Mouse (Mus musculus): Measurements from ENCODE around the gene Nrp1. TPM values are rescaled to one million over a fixed set of nuclear protein-coding genes. Genes with fewer than 3 reads are reported as not detected.

The Nrp1 gene
- polyA plus RNA-seq, 1 experiment from 2014 or later: 21.4 TPM

GRCm38 (mm10) chr8:128491126-128492067, 133.0 kb downstream of the Nrp1 start:
- DNase-seq (ENCODE audit: low spot score, missing footprints): peak; percentile 96
- peak; percentile 91 for ATAC-seq (ENCODE audit: low FRiP score)
- WGBS: 56% methylated on average over 5 of the region's 5 CpGs
- Histone ChIP-seq H3K36me3 (ENCODE audit: control insufficient read depth, insufficient read depth, low read length) (no peaks in the 10 kb centered on the region), H3K4me1 (ENCODE audit: control insufficient read depth, insufficient read depth, low read length) (peaks cover 7% of the 10 kb centered on the region; the same call in 1 of the 2 replicates), H3K4me3 (ENCODE audit: low read depth, low read length) (no peak overlapping the region), H3K27me3 (ENCODE audit: control insufficient read depth, insufficient read depth, low read length) (no peaks in the 10 kb centered on the region), H3K9me3 (ENCODE audit: control insufficient read depth, low read length) (no peaks in the 10 kb centered on the region), H3K9ac (ENCODE audit: low read length) (no peak overlapping the region), H3K4me2 (no peak overlapping the region), H3K27ac (ENCODE audit: low read depth, low read length) (no peak overlapping the region)

- 93% methylated on average over 3 of the region's 3 CpGs for WGBS
Observed at GRCm38 (mm10) chr8:128493801-128494200, 135.4 kb downstream of the Nrp1 start.

GRCm38 (mm10) chr8:128498836-128499235, 140.4 kb downstream of the Nrp1 start:
- Histone ChIP-seq H3K27ac (ENCODE audit: low read depth, low read length) (no peak overlapping the region), H3K36me3 (ENCODE audit: control insufficient read depth, insufficient read depth, low read length) (no peaks in the 10 kb centered on the region), H3K27me3 (ENCODE audit: control insufficient read depth, insufficient read depth, low read length) (no peaks in the 10 kb centered on the region), H3K9me3 (ENCODE audit: control insufficient read depth, low read length) (no peaks in the 10 kb centered on the region), H3K4me3 (ENCODE audit: low read depth, low read length) (no peak overlapping the region), H3K9ac (ENCODE audit: low read length) (no peak overlapping the region), H3K4me1 (ENCODE audit: control insufficient read depth, insufficient read depth, low read length) (no peaks in the 10 kb centered on the region), H3K4me2 (no peak overlapping the region)
- no peak for ATAC-seq (ENCODE audit: low FRiP score)
- 89% methylated on average over 4 of the region's 4 CpGs for WGBS
- peak; percentile 51 for DNase-seq (ENCODE audit: low spot score, missing footprints)

More at GRCm38 (mm10) chr8:128493801-128494200, 135.4 kb downstream of the Nrp1 start:
- no peaks in the 10 kb centered on the region; the same call in 1 of the 2 replicates for H3K4me1 ChIP-seq (ENCODE audit: control insufficient read depth, insufficient read depth, low read length)
- no peak overlapping the region for H3K27ac ChIP-seq (ENCODE audit: low read depth, low read length)
- no peak overlapping the region for H3K4me2 ChIP-seq
- no peak overlapping the region for H3K9ac ChIP-seq (ENCODE audit: low read length)
- H3K4me3 ChIP-seq (ENCODE audit: low read depth, low read length): no peak overlapping the region
- H3K9me3 ChIP-seq (ENCODE audit: control insufficient read depth, low read length): no peaks in the 10 kb centered on the region
- H3K27me3 ChIP-seq (ENCODE audit: control insufficient read depth, insufficient read depth, low read length): no peaks in the 10 kb centered on the region
- ATAC-seq (ENCODE audit: low FRiP score) (no peak), DNase-seq (ENCODE audit: low spot score, missing footprints) (peak; percentile 60)
- H3K36me3 ChIP-seq (ENCODE audit: control insufficient read depth, insufficient read depth, low read length): no peaks in the 10 kb centered on the region

- DNase-seq (ENCODE audit: low spot score, missing footprints) (no peak), ATAC-seq (ENCODE audit: low FRiP score) (no peak)
- H3K4me2 ChIP-seq: no peak overlapping the region
- no peaks in the 10 kb centered on the region for H3K36me3 ChIP-seq (ENCODE audit: control insufficient read depth, insufficient read depth, low read length)
- H3K9ac ChIP-seq (ENCODE audit: low read length): no peak overlapping the region
- 81% methylated on average over 5 of the region's 5 CpGs for WGBS
- H3K4me1 ChIP-seq (ENCODE audit: control insufficient read depth, insufficient read depth, low read length): no peaks in the 10 kb centered on the region
- no peaks in the 10 kb centered on the region for H3K27me3 ChIP-seq (ENCODE audit: control insufficient read depth, insufficient read depth, low read length)
- H3K4me3 ChIP-seq (ENCODE audit: low read depth, low read length): no peak overlapping the region
- H3K27ac ChIP-seq (ENCODE audit: low read depth, low read length): no peak overlapping the region
- H3K9me3 ChIP-seq (ENCODE audit: control insufficient read depth, low read length): no peaks in the 10 kb centered on the region
Observed at GRCm38 (mm10) chr8:128504136-128504829, 145.9 kb downstream of the Nrp1 start.

- H3K27ac ChIP-seq (ENCODE audit: low read depth, low read length): no peak overlapping the region
- no peaks in the 10 kb centered on the region for H3K4me1 ChIP-seq (ENCODE audit: control insufficient read depth, insufficient read depth, low read length)
- H3K27me3 ChIP-seq (ENCODE audit: control insufficient read depth, insufficient read depth, low read length): no peaks in the 10 kb centered on the region
- H3K4me2 ChIP-seq: no peak overlapping the region
- no peak overlapping the region for H3K4me3 ChIP-seq (ENCODE audit: low read depth, low read length)
- no peaks in the 10 kb centered on the region for H3K36me3 ChIP-seq (ENCODE audit: control insufficient read depth, insufficient read depth, low read length)
- ATAC-seq (ENCODE audit: low FRiP score) (no peak), DNase-seq (ENCODE audit: low spot score, missing footprints) (no peak)
- no peaks in the 10 kb centered on the region for H3K9me3 ChIP-seq (ENCODE audit: control insufficient read depth, low read length)
- no peak overlapping the region for H3K9ac ChIP-seq (ENCODE audit: low read length)
Observed at GRCm38 (mm10) chr8:128505866-128506265, 147.5 kb downstream of the Nrp1 start.

- Histone ChIP-seq H3K27me3 (ENCODE audit: control insufficient read depth, insufficient read depth, low read length) (no peaks in the 10 kb centered on the region), H3K4me3 (ENCODE audit: low read depth, low read length) (no peak overlapping the region), H3K9me3 (ENCODE audit: control insufficient read depth, low read length) (no peaks in the 10 kb centered on the region), H3K9ac (ENCODE audit: low read length) (no peak overlapping the region), H3K4me2 (no peak overlapping the region), H3K36me3 (ENCODE audit: control insufficient read depth, insufficient read depth, low read length) (no peaks in the 10 kb centered on the region), H3K27ac (ENCODE audit: low read depth, low read length) (no peak overlapping the region), H3K4me1 (ENCODE audit: control insufficient read depth, insufficient read depth, low read length) (no peaks in the 10 kb centered on the region)
- no peak for ATAC-seq (ENCODE audit: low FRiP score)
- no peak for DNase-seq (ENCODE audit: low spot score, missing footprints)
Observed at GRCm38 (mm10) chr8:128508723-128509122, 150.3 kb downstream of the Nrp1 start.

GRCm38 (mm10) chr8:128511021-128511420, 152.6 kb downstream of the Nrp1 start:
- no peak overlapping the region for H3K9ac ChIP-seq (ENCODE audit: low read length)
- ATAC-seq (ENCODE audit: low FRiP score) (no peak), DNase-seq (ENCODE audit: low spot score, missing footprints) (no peak)
- H3K36me3 ChIP-seq (ENCODE audit: control insufficient read depth, insufficient read depth, low read length): no peaks in the 10 kb centered on the region
- H3K9me3 ChIP-seq (ENCODE audit: control insufficient read depth, low read length): no peaks in the 10 kb centered on the region
- H3K27me3 ChIP-seq (ENCODE audit: control insufficient read depth, insufficient read depth, low read length): no peaks in the 10 kb centered on the region
- no peak overlapping the region for H3K4me3 ChIP-seq (ENCODE audit: low read depth, low read length)
- no peak overlapping the region for H3K27ac ChIP-seq (ENCODE audit: low read depth, low read length)
- H3K4me2 ChIP-seq: no peak overlapping the region
- H3K4me1 ChIP-seq (ENCODE audit: control insufficient read depth, insufficient read depth, low read length): no peaks in the 10 kb centered on the region

- Histone ChIP-seq H3K4me3 (ENCODE audit: low read depth, low read length) (no peak overlapping the region), H3K27me3 (ENCODE audit: control insufficient read depth, insufficient read depth, low read length) (no peaks in the 10 kb centered on the region), H3K4me2 (no peak overlapping the region), H3K9ac (ENCODE audit: low read length) (no peak overlapping the region), H3K27ac (ENCODE audit: low read depth, low read length) (no peak overlapping the region), H3K4me1 (ENCODE audit: control insufficient read depth, insufficient read depth, low read length) (no peaks in the 10 kb centered on the region), H3K9me3 (ENCODE audit: control insufficient read depth, low read length) (no peaks in the 10 kb centered on the region), H3K36me3 (ENCODE audit: control insufficient read depth, insufficient read depth, low read length) (no peaks in the 10 kb centered on the region)
- ATAC-seq (ENCODE audit: low FRiP score) (no peak), DNase-seq (ENCODE audit: low spot score, missing footprints) (no peak)
- WGBS: 72% methylated on average over 1 of the region's 1 CpGs
Observed at GRCm38 (mm10) chr8:128511732-128512131, 153.3 kb downstream of the Nrp1 start.

GRCm38 (mm10) chr8:128516846-128517446, 158.5 kb downstream of the Nrp1 start:
- ATAC-seq (ENCODE audit: low FRiP score): no peak
- WGBS: 81% methylated on average over 3 of the region's 3 CpGs

More at GRCm38 (mm10) chr8:128516846-128517446, 158.5 kb downstream of the Nrp1 start:
- H3K4me3 ChIP-seq (ENCODE audit: low read depth, low read length): no peak overlapping the region
- no peaks in the 10 kb centered on the region for H3K9me3 ChIP-seq (ENCODE audit: control insufficient read depth, low read length)
- no peaks in the 10 kb centered on the region for H3K36me3 ChIP-seq (ENCODE audit: control insufficient read depth, insufficient read depth, low read length)
- DNase-seq (ENCODE audit: low spot score, missing footprints): no peak
- H3K4me1 ChIP-seq (ENCODE audit: control insufficient read depth, insufficient read depth, low read length): 0 out of 2 replicates have a peak, but pooled peaks cover 2% of the 10 kb centered on the region
- no peak overlapping the region for H3K9ac ChIP-seq (ENCODE audit: low read length)
- no peaks in the 10 kb centered on the region; the same call in 1 of the 2 replicates for H3K27me3 ChIP-seq (ENCODE audit: control insufficient read depth, insufficient read depth, low read length)
- no peak overlapping the region for H3K27ac ChIP-seq (ENCODE audit: low read depth, low read length)
- H3K4me2 ChIP-seq: no peak overlapping the region
